ENCODE assay signal across 23 mouse cellular contexts in genomic region chr13:82072449-82072848, GRCm38 (mm10).
"Had no signal": no experiment of that assay in that cellular context is flagged by ENCODE, and none has a peak within 500 bp of the region (broad histone marks: within the 10 kb centered on the region; RNA-seq: fewer than 3 reads in every experiment).

No protein-coding gene starts in this region.

- DNase-seq: gastrocnemius, postnatal 14 days; gastrocnemius, postnatal 36 days; heart, adult 18-20 months; heart, postnatal 14 days; heart, postnatal 36 days; kidney, adult 11 months; kidney, adult 2 months; kidney, adult 9 months; kidney, postnatal 14 days; kidney, postnatal 36 days; layer of hippocampus, adult 9-11 months; layer of hippocampus, postnatal 36 days; left cerebral cortex, postnatal 4 days had no signal

- H3K4me3 ChIP-seq: heart, embryonic 13.5 days; heart, embryonic 15.5 days; hindbrain, embryonic 13.5 days; hindbrain, embryonic 15.5 days; kidney, embryonic 15.5 days; limb, embryonic 13.5 days; limb, embryonic 15.5 days; liver, embryonic 12.5 days had no signal

- H3K36me3 ChIP-seq: heart, embryonic 13.5 days; heart, embryonic 15.5 days; hindbrain, embryonic 13.5 days; hindbrain, embryonic 15.5 days; kidney, embryonic 15.5 days; limb, embryonic 13.5 days; limb, embryonic 15.5 days; liver, embryonic 12.5 days had no signal

- H3K4me1 ChIP-seq: heart, embryonic 13.5 days; heart, embryonic 15.5 days; hindbrain, embryonic 13.5 days; hindbrain, embryonic 15.5 days; kidney, embryonic 15.5 days; limb, embryonic 13.5 days; limb, embryonic 15.5 days; liver, embryonic 12.5 days had no signal

- H3K27me3 ChIP-seq: heart, embryonic 13.5 days; heart, embryonic 15.5 days; hindbrain, embryonic 13.5 days; hindbrain, embryonic 15.5 days; kidney, embryonic 15.5 days; limb, embryonic 13.5 days; limb, embryonic 15.5 days; liver, embryonic 12.5 days had no signal

- ATAC-seq: hindbrain, postnatal 0 days; intestine, embryonic 16.5 days; liver, embryonic 12.5 days had no signal

- H3K9me3 ChIP-seq: heart, embryonic 13.5 days; heart, embryonic 15.5 days; hindbrain, embryonic 13.5 days; hindbrain, embryonic 15.5 days; kidney, embryonic 15.5 days; limb, embryonic 13.5 days; limb, embryonic 15.5 days; liver, embryonic 12.5 days had no signal
